Mouse (Mus musculus): ENCODE results near the gene Irf2bpl.

- TF ChIP-seq CTCF (IDR thresholded peaks at IDR 0.05; ENCODE audit: insufficient read depth, low read length) (no peak), POLR2A (IDR thresholded peaks at IDR 0.05; ENCODE audit: borderline replicate concordance, extremely low read depth, low read depth, low read length) (no peak)
These were observed 31.1 kb downstream of the Irf2bpl start for GRCm38 (mm10) chr12:86853516-86853915.

Data from lung, adult 2 months (tissue).